Mouse (Mus musculus) adrenal gland, postnatal 4 days (tissue): ENCODE measurements at regions not wholly inside any gene's neighbourhood (a gene's known extent, or its start where the extent isn't known, plus 50 kb on each side); places are given as distances from the start of the nearest gene placed in this dataset.

Experiments used
- DNase-seq, 2 experiments: peaks; one replicate each; pipeline ENCODE4 v3.0.0; 2021 to 2022; ENCODE audit warnings: low spot score in 2 of 2, mixed read lengths in 2 of 2

DNA sequence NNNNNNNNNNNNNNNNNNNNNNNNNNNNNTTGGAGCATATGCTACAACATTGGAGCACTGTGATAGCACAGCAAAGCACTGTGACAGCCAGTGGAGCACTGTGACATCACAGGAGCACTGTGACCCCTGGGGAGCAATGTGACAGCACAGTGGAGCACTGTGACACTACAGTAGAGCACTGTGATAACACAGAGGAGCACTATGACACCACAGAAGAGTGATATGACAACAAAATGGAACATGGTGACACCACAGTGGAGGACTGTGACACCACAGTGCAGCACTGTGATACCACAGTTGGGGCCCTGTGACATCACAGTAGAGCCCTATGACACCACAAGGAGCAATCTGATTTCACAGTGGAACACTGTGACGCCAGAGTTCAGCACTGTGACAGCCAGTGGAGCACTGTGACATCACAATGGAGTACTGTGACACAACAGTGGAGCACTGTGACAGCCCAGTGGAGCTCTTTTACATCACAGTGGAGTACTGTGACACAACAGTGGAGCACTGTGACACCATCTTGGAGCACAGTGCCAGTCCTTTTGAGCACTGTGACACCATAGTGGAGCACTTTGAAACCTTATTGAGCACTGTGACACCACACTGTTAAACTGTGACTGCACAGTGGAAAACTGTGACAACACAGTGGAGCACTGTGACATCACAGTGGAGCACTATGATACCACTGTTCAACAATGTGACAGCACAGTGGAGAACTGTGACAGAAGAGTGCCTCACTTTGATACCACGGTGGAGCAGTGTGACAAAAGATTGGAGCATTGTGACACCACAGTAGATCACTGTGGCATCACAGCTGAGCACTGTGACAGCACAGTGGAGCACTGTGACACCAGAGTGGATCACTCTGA, 116.9 kb upstream of the Vmn1r2 start:
- peak in 1 of 2 experiments; percentile 1 for DNase-seq

DNA sequence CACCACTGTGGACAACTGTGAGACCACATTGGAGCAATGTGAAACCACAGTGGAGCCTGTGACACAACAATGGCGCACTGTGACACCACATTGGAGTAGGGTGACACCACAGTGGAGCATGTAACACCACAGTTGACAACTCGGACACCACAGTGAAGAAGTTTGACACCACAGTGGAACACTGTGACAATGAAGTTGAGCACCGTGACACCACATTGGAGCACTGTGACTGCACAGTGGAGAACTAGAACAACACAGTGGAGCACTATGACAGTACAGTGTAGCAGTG, 116.3 kb upstream of the Vmn1r2 start:
- DNase-seq, result peak in 1 of 2 experiments; percentile 1

DNA sequence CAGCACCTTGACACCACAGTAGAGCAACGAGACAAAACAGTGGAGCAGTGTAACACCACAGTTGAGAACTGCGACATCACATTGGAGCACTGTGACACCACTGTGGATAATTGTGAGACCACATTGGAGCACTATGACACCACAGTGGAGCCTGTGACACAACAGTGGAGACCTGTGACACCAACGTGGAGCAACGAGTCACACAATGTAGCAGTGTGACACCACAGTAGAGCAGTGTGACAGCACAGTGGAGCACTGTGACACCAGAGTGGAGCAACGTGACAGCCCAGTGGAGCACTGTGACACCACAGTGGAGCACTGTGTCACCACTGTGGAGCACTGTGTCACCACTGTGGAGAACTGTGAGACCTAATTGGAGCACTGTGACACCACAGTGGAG, 115.9 kb upstream of the Vmn1r2 start:
- DNase-seq, result peak in 1 of 2 experiments; percentile 1

GRCm38 (mm10) chr4:3052314-3053059, 114.6 kb upstream of the Vmn1r2 start:
- DNase-seq, result peak in 1 of 2 experiments; percentile 4

GRCm38 (mm10) chr4:3053060-3053406, 114.1 kb upstream of the Vmn1r2 start:
- DNase-seq, result peak in 1 of 2 experiments; percentile 1

DNA sequence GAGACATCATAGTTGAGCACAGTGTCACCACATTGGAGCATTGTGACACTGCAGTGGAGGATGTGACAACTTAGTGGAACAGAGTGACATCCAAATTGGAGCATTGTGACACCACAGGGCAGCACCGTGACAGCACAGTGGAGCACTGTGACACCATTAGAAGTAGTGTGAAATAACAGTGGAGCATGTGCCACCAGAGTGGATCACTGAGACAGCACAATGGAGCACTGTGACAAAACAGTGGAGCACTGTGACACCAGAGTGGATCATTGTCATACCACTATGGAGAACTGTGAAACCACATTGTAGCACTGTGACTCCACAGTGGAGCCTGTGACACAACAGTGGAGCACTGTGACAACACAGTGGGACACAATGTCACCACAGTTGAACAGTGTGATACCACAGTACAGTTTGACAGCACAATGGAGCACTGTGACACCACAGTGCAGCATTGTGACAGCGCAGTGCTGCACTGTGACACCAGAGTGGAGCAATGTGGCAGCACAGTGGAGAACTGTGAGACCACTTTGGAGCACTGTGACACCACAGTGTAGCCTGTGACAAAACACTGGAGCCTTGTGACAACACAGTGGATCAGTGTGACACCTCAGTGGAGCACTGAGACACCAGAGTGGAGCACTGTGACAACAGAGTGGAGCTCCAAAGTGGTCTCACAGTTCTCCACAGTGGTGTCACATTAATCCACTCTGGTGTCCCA, 113.5 kb upstream of the Vmn1r2 start:
- peak in 1 of 2 experiments; percentile 1 for DNase-seq

DNA sequence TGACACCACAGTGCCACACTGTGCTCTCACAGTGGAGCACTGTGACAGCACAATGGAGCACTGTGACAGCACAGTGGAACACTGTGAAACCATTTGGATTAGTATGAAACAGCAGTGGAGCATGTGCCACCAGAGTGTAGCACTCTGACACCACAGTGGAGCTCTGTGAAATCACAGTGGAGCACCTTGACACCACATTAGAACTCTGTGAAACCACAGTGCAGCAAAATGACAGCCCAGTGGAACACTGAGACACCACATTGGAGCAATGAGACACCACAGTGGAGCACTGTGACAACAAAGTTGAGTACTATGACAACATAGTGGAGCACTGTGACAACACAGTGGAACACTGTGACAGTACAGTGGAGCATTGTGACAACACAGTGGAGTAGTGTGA, 112.2 kb upstream of the Vmn1r2 start:
- DNase-seq, result peak in 1 of 2 experiments; percentile 1

GRCm38 (mm10) chr4:3055396-3055795, 111.7 kb upstream of the Vmn1r2 start:
- DNase-seq, result peak in 1 of 2 experiments; percentile 0

GRCm38 (mm10) chr4:3059511-3060054, 107.5 kb upstream of the Vmn1r2 start:
- peak in 1 of 2 experiments; percentile 1 for DNase-seq

DNA sequence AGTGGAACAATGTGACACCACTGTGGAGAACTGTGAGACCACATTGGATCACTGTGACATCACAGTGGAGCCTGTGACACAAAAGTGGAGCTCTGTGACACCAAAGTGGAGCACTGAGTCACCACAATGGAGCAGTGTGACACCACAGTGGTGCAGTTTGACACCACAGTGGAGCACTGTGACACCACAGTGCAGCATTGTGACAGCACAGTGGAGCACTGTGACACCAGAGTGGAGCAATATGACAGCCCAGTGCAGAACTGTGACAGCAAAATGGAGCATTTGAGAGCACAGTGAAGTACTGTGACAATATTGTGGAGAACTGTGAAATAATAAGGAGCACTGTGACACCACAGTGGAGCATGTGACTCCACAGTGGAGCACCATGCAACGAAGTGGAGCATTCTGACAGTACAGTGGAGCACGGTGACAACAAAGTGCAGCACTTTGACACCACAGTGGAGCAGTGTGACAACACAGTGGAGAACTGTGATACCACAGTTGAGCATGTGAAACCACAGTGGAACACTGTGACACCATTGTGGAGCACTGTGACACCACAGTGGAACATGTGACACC, 105.0 kb upstream of the Vmn1r2 start:
- DNase-seq, result peak in 1 of 2 experiments; percentile 1

- DNase-seq, result peak in 1 of 2 experiments; percentile 1
Measured at GRCm38 (mm10) chr4:3063966-3064365, 103.2 kb upstream of the Vmn1r2 start.

DNA sequence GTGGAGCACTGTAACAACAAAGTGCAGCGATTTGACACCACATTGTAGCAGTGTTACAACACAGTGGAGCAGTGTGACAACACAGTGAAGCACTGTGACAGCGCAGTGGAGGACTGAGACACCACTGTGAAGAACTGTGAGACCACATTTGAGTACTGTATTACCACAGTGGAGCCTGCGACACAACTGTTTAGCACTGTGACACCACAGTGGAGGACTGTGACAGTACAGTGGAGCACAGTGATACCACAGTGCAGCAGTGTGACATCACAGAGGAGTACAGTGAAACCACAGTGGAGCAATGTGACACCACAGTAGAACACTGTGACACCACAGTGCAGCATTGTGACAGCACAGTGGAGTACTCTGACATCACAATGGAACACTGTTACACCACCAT, 102.5 kb upstream of the Vmn1r2 start:
- DNase-seq, result no peak

DNA sequence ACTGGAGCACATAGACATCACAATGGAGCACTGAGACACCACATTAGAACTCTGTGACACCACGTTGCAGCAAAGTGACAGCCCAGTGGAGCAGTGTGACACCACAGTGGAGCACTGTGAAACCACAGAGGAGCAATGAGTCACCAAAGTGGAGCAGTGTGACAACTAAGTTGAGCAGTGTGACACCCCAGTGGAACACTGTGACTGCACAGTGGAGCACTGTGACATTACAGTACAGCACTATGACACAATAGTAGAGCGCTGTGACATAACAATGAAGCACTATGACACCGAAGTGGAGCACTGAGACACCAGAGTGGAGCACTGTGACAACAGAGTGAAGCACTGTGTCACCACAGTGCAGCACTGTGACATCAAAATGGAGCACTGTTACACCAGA, 101.8 kb upstream of the Vmn1r2 start:
- peak in 1 of 2 experiments; percentile 0 for DNase-seq

- peak in 1 of 2 experiments; percentile 1 for DNase-seq
Measured at GRCm38 (mm10) chr4:3066051-3066736, 100.9 kb upstream of the Vmn1r2 start.

- peak in 1 of 2 experiments; percentile 2 for DNase-seq
Measured at GRCm38 (mm10) chr4:3067265-3067664, 99.9 kb upstream of the Vmn1r2 start.

DNA sequence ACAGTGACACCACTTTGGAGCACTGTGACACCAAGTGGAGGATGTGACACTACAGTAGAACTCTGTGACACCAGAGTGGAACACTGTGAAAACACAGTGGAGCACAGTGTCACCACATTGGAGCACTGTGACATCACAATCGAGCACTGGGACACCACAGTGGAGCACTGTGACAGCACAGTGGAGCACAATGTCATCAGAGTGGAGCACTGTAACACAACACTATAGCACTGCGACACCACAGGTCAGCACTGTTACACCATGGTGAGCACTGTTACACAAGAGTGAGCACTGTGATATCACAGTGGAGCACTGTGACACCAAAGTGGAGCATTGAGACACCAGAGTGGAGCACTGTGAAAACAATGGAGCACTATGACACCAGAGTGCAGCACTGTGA, 99.5 kb upstream of the Vmn1r2 start:
- peak; percentile 21 to 27 for DNase-seq

- peak in 1 of 2 experiments; percentile 1 for DNase-seq
Measured at GRCm38 (mm10) chr4:3068306-3069223, 98.6 kb upstream of the Vmn1r2 start.

DNA sequence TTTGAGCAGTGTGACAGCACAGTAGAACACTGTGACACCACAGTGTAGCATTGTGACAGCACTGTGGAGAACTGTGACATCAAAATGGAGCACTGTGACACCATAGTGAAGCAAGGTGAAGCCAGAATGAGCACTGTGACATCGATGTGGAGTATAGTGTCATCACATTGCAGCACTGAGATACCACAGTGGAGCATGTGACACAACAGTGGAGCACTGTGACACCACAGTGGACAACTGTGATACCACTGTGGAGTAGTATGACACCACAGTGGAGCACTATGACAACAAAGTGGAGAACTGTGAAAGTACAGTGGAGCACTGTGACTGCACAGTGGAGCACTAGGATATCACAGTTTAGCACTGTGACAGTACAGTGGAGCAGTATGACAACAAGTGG, 97.8 kb upstream of the Vmn1r2 start:
- peak in 1 of 2 experiments; percentile 1 for DNase-seq

- peak in 1 of 2 experiments; percentile 0 for DNase-seq
Measured at GRCm38 (mm10) chr4:3071326-3071725, 95.8 kb upstream of the Vmn1r2 start.
